13 mouse cellular contexts compared by ENCODE assay signal in the genomic region with DNA sequence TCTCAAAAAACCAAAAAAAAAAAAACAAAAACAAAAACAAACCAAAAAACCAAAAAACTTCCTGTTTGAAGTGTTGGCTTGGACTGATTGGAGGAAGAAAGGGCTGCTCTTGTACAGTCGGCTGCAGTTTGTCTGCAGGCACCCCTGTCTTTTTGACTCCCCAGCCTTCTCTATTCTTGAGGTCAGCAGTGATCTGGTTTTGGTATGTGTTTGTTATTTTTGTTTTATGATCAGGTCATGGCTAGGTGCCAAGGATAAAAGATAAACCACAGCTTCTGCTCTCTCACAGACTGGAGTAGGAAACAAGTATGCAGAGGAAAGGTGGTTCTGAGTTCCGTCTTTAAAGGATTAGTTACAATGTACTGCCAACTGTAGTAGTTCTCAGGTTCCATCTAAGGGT. TPM values are rescaled to one million over a fixed set of nuclear protein-coding genes. Genes with fewer than 3 reads are reported as not detected.
DNase-seq lines count a peak whose midpoint lies in the region; ATAC-seq and TF ChIP-seq lines count a peak whose summit lies in the region.
"Had no signal": no experiment of that assay in that cellular context is flagged by ENCODE, and none has a peak within 500 bp of the region (broad histone marks: within the 10 kb centered on the region; RNA-seq: fewer than 3 reads in every experiment).

No protein-coding gene starts in this region.

- intact Hi-C loops in gastrocnemius, adult 2 months (cut with DNase I), result loop anchor here (10.0 kb wide), 1 partner anchor 822 kb away; no protein-coding TSS in a partner anchor

- H3K4me1 ChIP-seq in kidney, postnatal 0 days (replicated peaks; ENCODE audit: insufficient read depth, low read length), result peaks cover 9% of the 10 kb centered on the region; the same call in 1 of the 2 replicates
- H3K4me1 ChIP-seq in midbrain, embryonic 10.5 days, result peaks cover 13% of the 10 kb centered on the region

- peak overlapping the region; percentile 80 for H3K27ac ChIP-seq in gastrocnemius, adult 2 months
- H3K27ac ChIP-seq in kidney, postnatal 0 days, result peak overlapping the region; percentile 15; the same call in 1 of the 2 replicates
- no peak overlapping the region for H3K27ac ChIP-seq in midbrain, embryonic 10.5 days (replicated peaks)

- no peak for DNase-seq in gastrocnemius, adult 2 months
- no peak for DNase-seq in gastrocnemius, postnatal 25 days
- DNase-seq in kidney, postnatal 0 days (ENCODE audit: low spot score), result peak; percentile 59
- DNase-seq in kidney, postnatal 4 days, result no peak
- DNase-seq in adipocyte (ENCODE audit: low spot score), result peak; percentile 59
- DNase-seq in lung, postnatal 4 days, result peak; percentile 21 to 71
- DNase-seq in cerebellum, postnatal 4 days (ENCODE audit: low spot score in 2 of 2), result no peak
- no peak for DNase-seq in midbrain, embryonic 10.5 days (ENCODE audit: low spot score)
- DNase-seq: adrenal gland, postnatal 10 days; B cell, adult 2 months; cerebellum, adult 11-12 months; kidney, postnatal 10 days had no signal

- no peaks in the 10 kb centered on the region for H3K36me3 ChIP-seq in kidney, postnatal 0 days (ENCODE audit: insufficient read depth, low read length)
- no peaks in the 10 kb centered on the region for H3K36me3 ChIP-seq in midbrain, embryonic 10.5 days

- no peaks in the 10 kb centered on the region for H3K9me3 ChIP-seq in kidney, postnatal 0 days (replicated peaks; ENCODE audit: low read length)
- no peaks in the 10 kb centered on the region for H3K9me3 ChIP-seq in midbrain, embryonic 10.5 days (replicated peaks)
- H3K9me3 ChIP-seq: megakaryocyte, embryonic 14.5 days had no signal

- no peak for TF ChIP-seq CTCF in gastrocnemius, adult 2 months (IDR thresholded peaks at IDR 0.05)
- no peak for TF ChIP-seq CTCF in kidney, postnatal 0 days (IDR thresholded peaks at IDR 0.05; ENCODE audit: low read depth)

- no peak for ATAC-seq in kidney, postnatal 0 days (replicated peaks; ENCODE audit: low FRiP score, low read depth)

- H3K4me2 ChIP-seq in kidney, postnatal 0 days (ENCODE audit: low read length), result no peak overlapping the region

- H3K4me3 ChIP-seq in gastrocnemius, adult 2 months, result no peak overlapping the region; the same call in 1 of the 2 replicates
- H3K4me3 ChIP-seq in kidney, postnatal 0 days (replicated peaks; ENCODE audit: low read depth, low read length), result no peak overlapping the region
- no peak overlapping the region for H3K4me3 ChIP-seq in midbrain, embryonic 10.5 days
- H3K4me3 ChIP-seq: megakaryocyte, embryonic 14.5 days had no signal

- no peaks in the 10 kb centered on the region for H3K27me3 ChIP-seq in kidney, postnatal 0 days (ENCODE audit: insufficient read depth, low read length)
- no peaks in the 10 kb centered on the region for H3K27me3 ChIP-seq in midbrain, embryonic 10.5 days (ENCODE audit: low read depth, poor library complexity, severe bottlenecking)
- H3K27me3 ChIP-seq: megakaryocyte, embryonic 14.5 days had no signal

- H3K9ac ChIP-seq in kidney, postnatal 0 days (ENCODE audit: low read depth, low read length), result no peak overlapping the region

- WGBS in kidney, postnatal 0 days, result 28% methylated on average over 2 of the region's 2 CpGs
- WGBS in midbrain, embryonic 10.5 days, result 87% methylated on average over 2 of the region's 2 CpGs

RNA-seq across cellular contexts. Expression of gene Mapk14, which starts 11.5 kb away (rescaled TPM):
- 10 to 100 TPM; 87.8 to 99.6 TPM for total RNA-seq in gastrocnemius, adult 2 months (2021)
- 10 to 100 TPM; 68.0 to 81.3 TPM for total RNA-seq in gastrocnemius, postnatal 25 days (2021)
- polyA plus RNA-seq in kidney, postnatal 0 days (2015; fragmentation: Nextera tagmentation; extraction: Ambion mirVana), result 33.8 and 34.0 TPM in 2 replicates
- polyA plus RNA-seq in midbrain, embryonic 10.5 days (2016; fragmentation: Nextera tagmentation; extraction: Ambion mirVana), result 36.1 and 40.7 TPM in 2 replicates

RNA-seq across cellular contexts. Expression of gene Slc26a8, which starts 12.6 kb away (rescaled TPM):
- under 1 TPM; 0.38 to 0.50 TPM for total RNA-seq in gastrocnemius, adult 2 months (2021)
- total RNA-seq in gastrocnemius, postnatal 25 days (2021), result under 1 TPM in 1 of 2 experiments, not detected in 1; 0.27 TPM
- 0.56 and 0.76 TPM in 2 replicates for polyA plus RNA-seq in kidney, postnatal 0 days (2015; fragmentation: Nextera tagmentation; extraction: Ambion mirVana)
- polyA plus RNA-seq in midbrain, embryonic 10.5 days (2016; fragmentation: Nextera tagmentation; extraction: Ambion mirVana), result 0.46 and 0.56 TPM in 2 replicates

RNA-seq across cellular contexts. Expression of gene AC170998.1, which starts 23.2 kb away (rescaled TPM):
- total RNA-seq in gastrocnemius, adult 2 months (2021), result under 1 TPM; 0.39 to 0.71 TPM
- total RNA-seq in gastrocnemius, postnatal 25 days (2021), result under 1 TPM in 1 of 2 experiments, not detected in 1; 0.94 TPM
- polyA plus RNA-seq in kidney, postnatal 0 days (2015; fragmentation: Nextera tagmentation; extraction: Ambion mirVana), result 0.66 and 0.71 TPM in 2 replicates
- 3.3 and 3.4 TPM in 2 replicates for polyA plus RNA-seq in midbrain, embryonic 10.5 days (2016; fragmentation: Nextera tagmentation; extraction: Ambion mirVana)

Comparison
In these comparisons a context has a peak if more than half of its experiments do, and no peak if none do; other contexts are left out.
1. DNase-seq: peak in kidney, postnatal 0 days (single experiment), adipocyte (single experiment) and lung, postnatal 4 days (2 of 2); none in gastrocnemius, adult 2 months (single experiment), gastrocnemius, postnatal 25 days (single experiment), kidney, postnatal 4 days (0 of 2), cerebellum, postnatal 4 days (0 of 2) and midbrain, embryonic 10.5 days (single experiment).